Mouse (Mus musculus): ENCODE results near the gene Cd276. TPM values are rescaled to one million over a fixed set of nuclear protein-coding genes. Genes with fewer than 3 reads are reported as not detected.
"Not testable (repeated sequence)": the region's sequence is repeated elsewhere in the genome, so short reads cannot be mapped to it uniquely, and the experiment has no call there.

The Cd276 gene
- polyA plus RNA-seq, 1 experiment from 2014 or later, result 26.6 TPM

GRCm38 (mm10) chr9:58580453-58581195, 25.4 kb upstream of the Cd276 start:
- H3K9ac ChIP-seq (ENCODE audit: low read depth, low read length); H3K4me1 ChIP-seq (replicated peaks; ENCODE audit: control insufficient read depth, insufficient read depth, low read length); H3K4me2 ChIP-seq (replicated peaks; ENCODE audit: low read depth, low read length); H3K9me3 ChIP-seq (ENCODE audit: control insufficient read depth, low read length); H3K4me3 ChIP-seq (ENCODE audit: low read depth, low read length); H3K27ac ChIP-seq (ENCODE audit: low read depth, low read length); H3K36me3 ChIP-seq (ENCODE audit: control insufficient read depth, insufficient read depth, low read length); DNase-seq (ENCODE audit: low spot score); ATAC-seq (ENCODE audit: low FRiP score); H3K27me3 ChIP-seq (ENCODE audit: control insufficient read depth, insufficient read depth, low read length): not testable (repeated sequence)
- WGBS, result 88% methylated on average over 8 of the region's 10 CpGs

- 33% methylated on average over 3 of the region's 3 CpGs for WGBS
- H3K9ac ChIP-seq (ENCODE audit: low read depth, low read length), result no peak overlapping the region
- no peaks in the 10 kb centered on the region for H3K36me3 ChIP-seq (ENCODE audit: control insufficient read depth, insufficient read depth, low read length)
- no peak overlapping the region for H3K27ac ChIP-seq (ENCODE audit: low read depth, low read length)
- no peak for ATAC-seq (ENCODE audit: low FRiP score)
- H3K4me1 ChIP-seq (replicated peaks; ENCODE audit: control insufficient read depth, insufficient read depth, low read length), result no peaks in the 10 kb centered on the region
- no peak overlapping the region for H3K4me2 ChIP-seq (replicated peaks; ENCODE audit: low read depth, low read length)
- H3K27me3 ChIP-seq (ENCODE audit: control insufficient read depth, insufficient read depth, low read length), result no peaks in the 10 kb centered on the region
- no peak overlapping the region for H3K4me3 ChIP-seq (ENCODE audit: low read depth, low read length)
- DNase-seq (ENCODE audit: low spot score), result peak; percentile 86
- H3K9me3 ChIP-seq (ENCODE audit: control insufficient read depth, low read length), result no peaks in the 10 kb centered on the region
Measured at GRCm38 (mm10) chr9:58578669-58579068, 23.4 kb upstream of the Cd276 start.

GRCm38 (mm10) chr9:58571001-58571400, 15.8 kb upstream of the Cd276 start:
- Histone ChIP-seq H3K9me3 (ENCODE audit: control insufficient read depth, low read length) (no peaks in the 10 kb centered on the region), H3K4me1 (replicated peaks; ENCODE audit: control insufficient read depth, insufficient read depth, low read length) (no peaks in the 10 kb centered on the region), H3K27me3 (ENCODE audit: control insufficient read depth, insufficient read depth, low read length) (no peaks in the 10 kb centered on the region), H3K4me3 (ENCODE audit: low read depth, low read length) (no peak overlapping the region), H3K9ac (ENCODE audit: low read depth, low read length) (no peak overlapping the region), H3K27ac (ENCODE audit: low read depth, low read length) (no peak overlapping the region), H3K4me2 (replicated peaks; ENCODE audit: low read depth, low read length) (no peak overlapping the region), H3K36me3 (ENCODE audit: control insufficient read depth, insufficient read depth, low read length) (no peaks in the 10 kb centered on the region)
- DNase-seq (ENCODE audit: low spot score), result no peak
- ATAC-seq (ENCODE audit: low FRiP score), result no peak
- WGBS, result 87% methylated on average over 1 of the region's 1 CpGs

- no peaks in the 10 kb centered on the region for H3K27me3 ChIP-seq (ENCODE audit: control insufficient read depth, insufficient read depth, low read length)
- H3K4me1 ChIP-seq (replicated peaks; ENCODE audit: control insufficient read depth, insufficient read depth, low read length), result no peaks in the 10 kb centered on the region
- DNase-seq (ENCODE audit: low spot score) (peak; percentile 48), ATAC-seq (ENCODE audit: low FRiP score) (no peak)
- no peak overlapping the region for H3K9ac ChIP-seq (ENCODE audit: low read depth, low read length)
- no peaks in the 10 kb centered on the region for H3K36me3 ChIP-seq (ENCODE audit: control insufficient read depth, insufficient read depth, low read length)
- H3K27ac ChIP-seq (ENCODE audit: low read depth, low read length), result no peak overlapping the region
- H3K9me3 ChIP-seq (ENCODE audit: control insufficient read depth, low read length), result no peaks in the 10 kb centered on the region
- H3K4me3 ChIP-seq (ENCODE audit: low read depth, low read length), result no peak overlapping the region
- H3K4me2 ChIP-seq (replicated peaks; ENCODE audit: low read depth, low read length), result no peak overlapping the region
Measured at GRCm38 (mm10) chr9:58567682-58568081, 12.4 kb upstream of the Cd276 start.

GRCm38 (mm10) chr9:58565945-58566344, 10.7 kb upstream of the Cd276 start:
- ATAC-seq (ENCODE audit: low FRiP score); H3K27ac ChIP-seq (ENCODE audit: low read depth, low read length): not testable (repeated sequence)

GRCm38 (mm10) chr9:58560211-58560610, 5.0 kb upstream of the Cd276 start:
- Histone ChIP-seq H3K27me3 (ENCODE audit: control insufficient read depth, insufficient read depth, low read length) (no peaks in the 10 kb centered on the region), H3K4me3 (ENCODE audit: low read depth, low read length) (no peak overlapping the region), H3K4me1 (replicated peaks; ENCODE audit: control insufficient read depth, insufficient read depth, low read length) (0 out of 2 replicates have a peak, but pooled peaks cover 2% of the 10 kb centered on the region), H3K9me3 (ENCODE audit: control insufficient read depth, low read length) (no peaks in the 10 kb centered on the region), H3K27ac (ENCODE audit: low read depth, low read length) (no peak overlapping the region), H3K4me2 (replicated peaks; ENCODE audit: low read depth, low read length) (no peak overlapping the region), H3K9ac (ENCODE audit: low read depth, low read length) (no peak overlapping the region), H3K36me3 (ENCODE audit: control insufficient read depth, insufficient read depth, low read length) (no peaks in the 10 kb centered on the region)
- DNase-seq (ENCODE audit: low spot score) (no peak), ATAC-seq (ENCODE audit: low FRiP score) (no peak)
- WGBS, result 73% methylated on average over 3 of the region's 3 CpGs

More at GRCm38 (mm10) chr9:58565945-58566344, 10.7 kb upstream of the Cd276 start:
- not testable (repeated sequence) for H3K9me3 ChIP-seq (ENCODE audit: control insufficient read depth, low read length); H3K36me3 ChIP-seq (ENCODE audit: control insufficient read depth, insufficient read depth, low read length); H3K27me3 ChIP-seq (ENCODE audit: control insufficient read depth, insufficient read depth, low read length); H3K4me3 ChIP-seq (ENCODE audit: low read depth, low read length); H3K4me2 ChIP-seq (replicated peaks; ENCODE audit: low read depth, low read length); H3K9ac ChIP-seq (ENCODE audit: low read depth, low read length); H3K4me1 ChIP-seq (replicated peaks; ENCODE audit: control insufficient read depth, insufficient read depth, low read length); DNase-seq (ENCODE audit: low spot score)
- 81% methylated on average over 3 of the region's 3 CpGs for WGBS

- Histone ChIP-seq H3K27me3 (ENCODE audit: control insufficient read depth, insufficient read depth, low read length) (no peaks in the 10 kb centered on the region), H3K9me3 (ENCODE audit: control insufficient read depth, low read length) (no peaks in the 10 kb centered on the region), H3K4me3 (ENCODE audit: low read depth, low read length) (no peak overlapping the region), H3K27ac (ENCODE audit: low read depth, low read length) (no peak overlapping the region), H3K4me1 (replicated peaks; ENCODE audit: control insufficient read depth, insufficient read depth, low read length) (peaks cover 6% of the 10 kb centered on the region; the same call in 1 of the 2 replicates), H3K36me3 (ENCODE audit: control insufficient read depth, insufficient read depth, low read length) (no peaks in the 10 kb centered on the region), H3K4me2 (replicated peaks; ENCODE audit: low read depth, low read length) (no peak overlapping the region), H3K9ac (ENCODE audit: low read depth, low read length) (no peak overlapping the region)
- DNase-seq (ENCODE audit: low spot score) (no peak), ATAC-seq (ENCODE audit: low FRiP score) (no peak)
- 73% methylated on average over 3 of the region's 3 CpGs for WGBS
Measured at GRCm38 (mm10) chr9:58557457-58558455, 2.5 kb upstream of the Cd276 start.

GRCm38 (mm10) chr9:58556627-58557026, 1.4 kb upstream of the Cd276 start:
- H3K27ac ChIP-seq (ENCODE audit: low read depth, low read length), result no peak overlapping the region
- DNase-seq (ENCODE audit: low spot score), result no peak
- no peaks in the 10 kb centered on the region for H3K27me3 ChIP-seq (ENCODE audit: control insufficient read depth, insufficient read depth, low read length)
- no peaks in the 10 kb centered on the region for H3K9me3 ChIP-seq (ENCODE audit: control insufficient read depth, low read length)
- no peak for ATAC-seq (ENCODE audit: low FRiP score)
- no peaks in the 10 kb centered on the region for H3K36me3 ChIP-seq (ENCODE audit: control insufficient read depth, insufficient read depth, low read length)
- no peak overlapping the region for H3K4me3 ChIP-seq (ENCODE audit: low read depth, low read length)
- peaks cover 6% of the 10 kb centered on the region; the same call in 1 of the 2 replicates for H3K4me1 ChIP-seq (replicated peaks; ENCODE audit: control insufficient read depth, insufficient read depth, low read length)
- WGBS, result 57% methylated on average over 7 of the region's 7 CpGs
- H3K4me2 ChIP-seq (replicated peaks; ENCODE audit: low read depth, low read length), result no peak overlapping the region
- no peak overlapping the region for H3K9ac ChIP-seq (ENCODE audit: low read depth, low read length)
